Mouse (Mus musculus): ENCODE results near the gene Ccdc190.

- TF ChIP-seq CTCF (IDR thresholded peaks at IDR 0.05; ENCODE audit: borderline replicate concordance, control insufficient read depth, extremely low read depth, insufficient read depth, low read length, poor library complexity) (no peak), POLR2A (IDR thresholded peaks at IDR 0.05; ENCODE audit: control insufficient read depth, extremely low read depth, insufficient read depth, low read length, poor library complexity) (no peak)
Measured at GRCm38 (mm10) chr1:169919211-169919610, 9.2 kb upstream of the Ccdc190 start.
